Mouse (Mus musculus): ENCODE results near the gene Myl3.

DNA sequence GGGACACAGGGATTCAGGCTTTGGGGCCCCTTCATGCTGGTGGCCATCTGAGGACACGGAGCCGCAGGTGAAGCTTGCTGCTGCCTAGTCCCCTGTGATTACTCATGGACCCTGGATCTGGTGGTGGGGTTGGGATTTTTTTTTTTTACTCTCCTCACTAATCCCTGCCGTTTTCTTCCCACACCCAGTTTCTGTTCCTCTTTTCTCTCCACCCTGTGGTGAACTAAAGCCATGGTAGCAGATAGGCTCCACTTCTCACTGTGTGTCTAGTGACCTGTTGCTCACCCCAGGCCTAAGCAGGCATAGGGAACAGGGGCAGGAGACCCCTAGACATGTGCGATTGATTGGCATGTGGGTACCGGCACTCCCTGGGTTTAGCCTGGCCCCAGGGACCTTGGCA, 34.9 kb upstream of the Myl3 start:
- TF ChIP-seq HCFC1 (IDR thresholded peaks at IDR 0.05; ENCODE audit: low read depth, low read length) = no peak
- no peak for TF ChIP-seq CHD1 (IDR thresholded peaks at IDR 0.05; ENCODE audit: low read depth, low read length)
- no peak for TF ChIP-seq EP300 (IDR thresholded peaks at IDR 0.05; ENCODE audit: low read depth in 1 of 2, low read length in 2 of 2)
